Comparison of ENCODE assay signal across 7 mouse cellular contexts in genomic region chr8:84501671-84502308, GRCm38 (mm10).
DNase-seq lines count a peak whose midpoint lies in the region; ATAC-seq and TF ChIP-seq lines count a peak whose summit lies in the region.

No protein-coding gene starts in this region.

- no peak for TF ChIP-seq CTCF in liver, postnatal 0 days (IDR thresholded peaks at IDR 0.05; ENCODE audit: low read depth)

- 61% methylated on average over 10 of the region's 10 CpGs for WGBS in liver, postnatal 0 days (ENCODE audit: insufficient replicate concordance)
- 67% methylated on average over 10 of the region's 10 CpGs for WGBS in liver, embryonic 11.5 days

- H3K9me3 ChIP-seq in liver, postnatal 0 days (ENCODE audit: low read length): no peaks in the 10 kb centered on the region
- H3K9me3 ChIP-seq in liver, embryonic 11.5 days (ENCODE audit: control insufficient read depth, low read length): no peaks in the 10 kb centered on the region

- no peaks in the 10 kb centered on the region for H3K4me1 ChIP-seq in liver, postnatal 0 days (ENCODE audit: insufficient read depth)
- no peaks in the 10 kb centered on the region for H3K4me1 ChIP-seq in liver, embryonic 11.5 days (replicated peaks; ENCODE audit: control insufficient read depth, insufficient read depth, low read length)

- no peak overlapping the region for H3K9ac ChIP-seq in liver, postnatal 0 days (replicated peaks)
- H3K9ac ChIP-seq in liver, embryonic 11.5 days (ENCODE audit: low read depth, low read length): no peak overlapping the region

- H3K27ac ChIP-seq in liver, postnatal 0 days (ENCODE audit: low read depth): no peak overlapping the region
- H3K27ac ChIP-seq in liver, embryonic 11.5 days (ENCODE audit: low read depth, low read length): no peak overlapping the region

- H3K36me3 ChIP-seq in liver, postnatal 0 days (replicated peaks; ENCODE audit: insufficient read depth, low read length): no peaks in the 10 kb centered on the region
- no peaks in the 10 kb centered on the region for H3K36me3 ChIP-seq in liver, embryonic 11.5 days (ENCODE audit: control insufficient read depth, insufficient read depth, low read length)

- H3K27me3 ChIP-seq in liver, postnatal 0 days (ENCODE audit: insufficient read depth, low read length): no peaks in the 10 kb centered on the region
- H3K27me3 ChIP-seq in liver, embryonic 11.5 days (replicated peaks; ENCODE audit: control insufficient read depth, insufficient read depth, low read length): no peaks in the 10 kb centered on the region

- ATAC-seq in liver, postnatal 0 days: peak; percentile 43; the same call in 1 of the 2 replicates
- ATAC-seq in liver, embryonic 11.5 days (replicated peaks; ENCODE audit: low FRiP score): no peak

- no peak for DNase-seq in liver, postnatal 0 days
- DNase-seq in liver, embryonic 11.5 days (ENCODE audit: low spot score): no peak
- peak; percentile 98 for DNase-seq in R1 (ENCODE audit: low read depth, low spot score)
- peak; percentile 7 for DNase-seq in c-Kit-positive CD71-negative TER-119-negative erythroid progenitor cells, embryonic 14.5 days (ENCODE audit: low read depth)
- DNase-seq in kidney, adult 8-10 months: peak; percentile 28 to 45
- DNase-seq in urinary bladder, postnatal 14 days (ENCODE audit: low spot score): peak; percentile 23
- no peak for DNase-seq in right cerebral cortex, postnatal 10 days (ENCODE audit: low spot score in 2 of 2)

- H3K4me3 ChIP-seq in liver, postnatal 0 days (ENCODE audit: low read depth, low read length): no peak overlapping the region
- H3K4me3 ChIP-seq in liver, embryonic 11.5 days (ENCODE audit: low read depth, low read length): no peak overlapping the region

- no peak for TF ChIP-seq EP300 in liver, postnatal 0 days (IDR thresholded peaks at IDR 0.05; ENCODE audit: low read depth)

- H3K4me2 ChIP-seq in liver, postnatal 0 days (ENCODE audit: low read depth, low read length): no peak overlapping the region
- no peak overlapping the region for H3K4me2 ChIP-seq in liver, embryonic 11.5 days

Comparison
In these comparisons a context has a peak if more than half of its experiments do, and no peak if none do; other contexts are left out.
1. DNase-seq: peak in R1 (single experiment), c-Kit-positive CD71-negative TER-119-negative erythroid progenitor cells, embryonic 14.5 days (single experiment), kidney, adult 8-10 months (2 of 2) and urinary bladder, postnatal 14 days (single experiment); none in liver, postnatal 0 days (single experiment), liver, embryonic 11.5 days (single experiment) and right cerebral cortex, postnatal 10 days (0 of 2).